In genomic region chr3:109914226-109914625, GRCm38 (mm10) we compare ENCODE assay signal across 13 mouse cellular contexts.
"Had no signal": no experiment of that assay in that cellular context is flagged by ENCODE, and none has a peak within 500 bp of the region (broad histone marks: within the 10 kb centered on the region; RNA-seq: fewer than 3 reads in every experiment).

No protein-coding gene starts in this region.

- DNase-seq: gastrocnemius, postnatal 10 days; gastrocnemius, postnatal 25 days; heart, adult 18-20 months; heart, postnatal 10 days; heart, postnatal 4 days; kidney, adult 18-20 months; kidney, adult 8-10 months; kidney, postnatal 10 days; kidney, postnatal 25 days; kidney, postnatal 4 days; liver; liver, embryonic 13.5 days; liver, postnatal 0 days had no signal
